Mouse (Mus musculus) MEL-GATA-1-ER (cell line): Measurements from ENCODE around the gene Tmem266.

Experiments
- DNase-seq: peaks from one replicate; pipeline ENCODE4 v3.0.0-alpha.2; 2012; ENCODE audit warnings: low read depth; ENCODE audit errors: extremely low read depth

The Tmem266 gene

DNA sequence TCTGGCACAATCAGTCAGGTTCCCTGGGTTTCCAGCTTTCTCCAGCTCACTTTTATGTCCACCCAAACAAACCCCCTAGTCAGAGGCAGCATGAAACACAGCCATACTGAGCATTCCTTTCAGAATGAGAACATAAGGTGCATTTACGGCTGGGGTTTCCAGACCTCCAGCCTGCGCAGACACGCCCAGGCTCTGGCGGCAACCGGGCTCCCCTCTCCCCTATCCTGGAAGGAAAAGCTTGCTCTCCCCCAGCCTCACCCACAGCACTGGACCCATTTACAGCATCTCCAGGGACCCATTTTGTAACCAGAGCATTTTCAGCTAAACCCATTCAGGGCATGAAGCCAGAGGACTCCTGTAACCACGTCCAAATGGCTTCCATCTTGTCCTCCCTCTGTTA lies 123.3 kb downstream of the Tmem266 start:
- DNase-seq: no peak

DNA sequence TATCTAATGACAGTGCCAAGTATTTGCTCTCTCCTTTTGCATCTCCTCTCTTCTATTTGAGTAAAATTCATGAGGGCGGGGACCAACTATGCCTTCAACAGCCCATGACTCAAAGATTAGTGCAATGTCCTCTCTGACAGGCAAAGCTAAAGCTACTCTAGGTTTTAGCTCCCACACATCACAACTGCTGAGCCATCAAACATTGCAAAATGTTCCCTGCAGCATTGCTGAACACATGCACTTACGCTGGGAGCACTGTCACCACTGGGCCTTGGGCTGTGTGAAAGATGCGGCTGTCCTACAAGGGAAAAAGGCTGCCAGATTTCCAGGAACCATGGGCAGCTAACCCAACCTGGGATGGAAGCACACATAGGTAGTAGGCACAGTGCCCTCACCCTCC lies 124.7 kb downstream of the Tmem266 start:
- no peak for DNase-seq

- DNase-seq: no peak
Measured at GRCm38 (mm10) chr9:55452906-55453305, 126.2 kb downstream of the Tmem266 start.

- no peak for DNase-seq
Measured at GRCm38 (mm10) chr9:55453366-55453765, 126.7 kb downstream of the Tmem266 start.

GRCm38 (mm10) chr9:55468397-55468796 lies 141.7 kb downstream of the Tmem266 start:
- DNase-seq: no peak

DNA sequence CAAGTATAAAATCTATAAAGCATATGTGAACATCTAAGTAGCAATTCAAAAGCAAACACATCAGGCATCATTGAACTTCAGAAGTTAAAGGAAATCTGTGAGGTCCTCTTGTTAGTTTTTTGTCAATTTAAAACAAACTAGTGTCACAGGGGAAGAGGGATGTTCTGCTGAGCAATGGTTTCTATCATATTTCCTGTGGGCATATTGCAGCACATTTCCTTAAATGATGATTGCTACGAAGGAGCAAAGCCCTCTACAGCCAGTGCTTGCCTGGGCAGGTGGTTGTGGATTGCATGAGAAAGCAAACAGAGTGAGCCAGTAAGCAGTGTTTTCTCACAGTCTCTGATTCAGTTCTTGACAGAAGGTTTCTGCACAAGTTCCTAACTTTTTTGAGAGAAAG lies 149.4 kb downstream of the Tmem266 start:
- DNase-seq: no peak

GRCm38 (mm10) chr9:55478699-55479098 lies 152.0 kb downstream of the Tmem266 start:
- DNase-seq: peak; percentile 9

DNA sequence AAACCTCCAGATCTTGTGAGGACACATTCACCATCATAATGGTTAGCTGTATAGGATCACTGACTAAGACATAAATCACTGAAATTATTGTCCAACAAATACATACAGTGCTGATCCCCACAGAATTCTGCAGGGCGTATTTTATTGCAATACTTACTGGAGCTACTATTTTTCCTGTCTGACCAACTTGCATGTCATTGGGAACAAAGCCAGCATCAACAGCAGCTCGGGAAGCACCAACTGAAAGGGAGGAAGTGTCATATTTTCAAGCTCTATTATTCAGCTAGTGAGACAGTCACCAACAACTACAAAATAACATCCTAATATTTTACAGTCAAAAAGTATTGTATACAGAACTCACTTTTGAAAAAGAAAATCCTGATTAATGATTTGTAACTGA lies 155.4 kb downstream of the Tmem266 start:
- DNase-seq: no peak
